Mouse (Mus musculus) thymus, adult 2 months (tissue): ENCODE results near the gene Dlg3.

Source experiments
- CTCF ChIP-seq: fragments of 200-500 bp; IDR thresholded peaks from 2 replicates; pipeline ENCODE4 v1.5.1; 2012; ENCODE audit warnings: mild to moderate bottlenecking, control low read depth, low read length, moderate library complexity, borderline replicate concordance; ENCODE audit not compliant: control insufficient read depth, poor library complexity, insufficient read depth; ENCODE audit errors: extremely low read depth
- POLR2A ChIP-seq: fragments of 200-500 bp; IDR thresholded peaks from 2 replicates; pipeline ENCODE4 v1.6.1; 2012; ENCODE audit warnings: mild to moderate bottlenecking, low read length, control low read depth, moderate library complexity; ENCODE audit not compliant: control insufficient read depth, poor library complexity, insufficient read depth; ENCODE audit errors: extremely low read depth

DNA sequence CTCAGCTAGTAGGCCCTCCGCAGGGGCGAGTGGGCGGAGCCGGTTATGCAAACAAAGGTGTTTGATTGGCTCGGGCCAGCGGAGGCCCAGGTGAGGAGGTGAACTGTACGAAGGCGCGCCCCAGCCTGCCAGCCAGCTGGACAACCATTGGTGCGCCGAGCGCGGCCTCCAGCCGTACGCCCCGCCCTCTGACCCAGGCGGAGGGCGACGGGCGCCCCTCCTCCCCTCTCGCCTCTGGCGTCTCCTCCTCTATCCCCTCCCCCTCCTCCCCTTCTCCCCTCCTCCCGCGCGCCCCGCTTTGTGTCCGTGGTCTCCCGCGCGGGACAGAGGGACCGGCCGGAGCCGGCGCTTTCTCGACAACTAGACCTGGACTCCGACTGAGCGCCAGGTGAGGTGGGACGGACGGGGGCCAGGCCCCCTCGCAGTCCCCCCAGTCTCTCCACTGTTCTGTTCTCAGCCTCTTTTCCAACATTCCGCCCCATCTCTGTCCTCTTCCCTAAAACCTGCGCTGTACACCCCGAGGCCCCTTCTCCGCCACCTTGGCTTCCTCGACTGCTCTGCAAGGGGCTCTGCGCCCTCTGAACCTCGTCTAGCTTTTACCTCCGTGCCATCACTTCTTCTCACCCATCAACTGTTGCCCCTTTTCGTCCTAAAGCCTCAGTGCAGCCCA, 9.6 kb downstream of the Dlg3 start:
- TF ChIP-seq CTCF (no peak), POLR2A (no peak)
